Mouse (Mus musculus): ENCODE measurements at regions not wholly inside any gene's neighbourhood (a gene's known extent, or its start where the extent isn't known, plus 50 kb on each side); places are given as distances from the start of the nearest gene placed in this dataset.

DNA sequence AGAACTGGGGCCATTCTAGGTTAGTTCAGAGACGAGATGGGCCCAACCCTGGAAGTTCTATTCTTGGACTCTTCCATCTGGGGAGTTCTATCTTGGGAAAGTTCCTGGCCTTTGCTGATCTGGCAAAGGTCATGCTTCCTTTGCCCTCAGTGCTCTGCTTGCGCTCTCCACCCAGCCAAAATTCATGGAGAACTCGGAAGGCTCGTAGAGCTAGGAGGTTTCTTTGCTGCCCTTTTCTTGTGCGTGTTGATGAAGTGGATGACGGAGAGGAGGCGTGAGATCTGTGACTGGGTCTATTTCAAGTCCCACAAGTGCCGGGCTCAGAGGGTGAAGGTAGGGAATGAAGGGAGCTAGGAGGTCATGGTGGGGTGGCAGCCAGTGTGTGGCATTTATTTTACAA, 282.4 kb downstream of the Kcnrg start:
- no peak for DNase-seq (ENCODE audit: low spot score in 2 of 2)

DNA sequence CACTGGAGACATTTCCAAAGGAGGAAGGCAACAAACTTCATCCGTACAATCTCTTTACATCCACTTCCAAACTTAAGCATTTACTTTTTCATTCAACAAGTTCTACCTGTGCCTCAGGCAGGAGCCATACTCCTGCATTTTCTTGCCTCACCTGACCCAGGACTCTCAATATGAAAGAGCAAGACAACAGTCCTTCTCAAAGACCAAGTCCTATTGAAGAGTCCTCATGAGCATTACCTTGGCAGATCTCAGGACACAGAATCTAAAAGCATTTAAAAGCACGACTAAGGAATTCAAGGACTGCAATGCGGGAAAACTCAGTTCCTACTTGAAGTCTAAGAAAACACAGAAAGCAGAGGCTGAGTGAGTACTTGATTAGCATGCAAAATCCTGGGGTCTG, 286.5 kb downstream of the Kcnrg start:
- DNase-seq (ENCODE audit: low spot score in 2 of 2), result no peak

- no peak for DNase-seq (ENCODE audit: low spot score in 2 of 2)
These were observed 289.6 kb downstream of the Kcnrg start for GRCm38 (mm10) chr14:61896879-61897278.

GRCm38 (mm10) chr14:61898664-61899063, 291.4 kb downstream of the Kcnrg start:
- DNase-seq (ENCODE audit: low spot score in 2 of 2), result no peak

DNA sequence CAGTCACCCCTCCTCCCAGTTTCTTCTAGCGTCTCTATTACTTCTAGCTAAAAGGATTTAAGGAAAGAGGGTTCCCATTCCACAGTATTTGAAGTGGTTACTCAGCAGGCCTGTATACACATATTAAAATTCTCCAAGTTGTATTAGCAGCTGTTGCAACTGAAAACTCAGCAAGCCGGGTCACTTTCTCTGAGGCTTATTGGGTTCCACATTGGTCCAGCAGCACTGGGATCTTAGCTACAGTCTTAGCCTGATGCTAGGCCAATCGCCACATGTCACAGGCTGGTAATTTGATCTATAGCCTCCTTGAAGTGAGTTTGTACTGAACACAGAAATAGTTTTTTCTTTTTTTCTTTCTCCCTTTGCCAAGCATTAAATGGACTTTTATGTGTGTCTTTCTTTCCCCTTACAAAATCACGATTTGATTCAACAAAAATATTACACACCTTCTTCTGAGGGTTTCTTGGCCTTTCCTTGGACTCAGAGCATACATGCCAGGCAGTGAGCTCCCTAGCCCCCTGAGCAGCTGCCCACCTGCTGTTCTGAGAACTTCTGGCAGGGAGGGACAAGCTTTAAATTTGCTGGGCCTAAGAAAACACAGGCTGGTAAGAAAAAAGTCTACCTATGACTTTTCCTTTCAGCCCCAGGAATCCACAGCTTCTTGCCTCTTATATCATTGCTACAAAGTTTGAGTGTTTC, 297.3 kb downstream of the Kcnrg start:
- DNase-seq (ENCODE audit: low spot score in 2 of 2), result no peak

GRCm38 (mm10) chr14:61918113-61918512, 310.9 kb downstream of the Kcnrg start:
- DNase-seq (ENCODE audit: low spot score in 2 of 2), result no peak

- DNase-seq (ENCODE audit: low spot score in 2 of 2), result no peak
These were observed 324.6 kb downstream of the Kcnrg start for GRCm38 (mm10) chr14:61931811-61932210.

DNA sequence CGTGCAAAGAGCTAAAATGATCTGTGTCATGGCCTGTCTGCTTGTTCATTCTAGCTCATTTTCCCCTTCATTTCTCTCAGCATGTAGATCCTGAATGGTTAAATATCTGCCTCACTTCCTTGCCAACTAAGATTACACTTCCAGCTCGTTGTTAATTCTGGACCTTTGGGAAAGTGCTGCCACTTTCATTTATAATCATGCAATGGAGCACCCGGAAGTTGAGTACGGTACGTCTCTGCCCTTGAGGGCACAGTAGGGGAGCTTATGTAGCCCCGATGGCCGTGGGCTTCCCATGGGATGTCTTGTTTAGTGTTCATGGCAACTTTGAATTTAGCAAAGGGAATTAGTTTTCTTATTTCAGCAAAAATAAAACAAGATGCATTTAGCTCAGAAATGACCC, 334.4 kb downstream of the Kcnrg start:
- no peak for DNase-seq (ENCODE audit: low spot score in 2 of 2)

DNA sequence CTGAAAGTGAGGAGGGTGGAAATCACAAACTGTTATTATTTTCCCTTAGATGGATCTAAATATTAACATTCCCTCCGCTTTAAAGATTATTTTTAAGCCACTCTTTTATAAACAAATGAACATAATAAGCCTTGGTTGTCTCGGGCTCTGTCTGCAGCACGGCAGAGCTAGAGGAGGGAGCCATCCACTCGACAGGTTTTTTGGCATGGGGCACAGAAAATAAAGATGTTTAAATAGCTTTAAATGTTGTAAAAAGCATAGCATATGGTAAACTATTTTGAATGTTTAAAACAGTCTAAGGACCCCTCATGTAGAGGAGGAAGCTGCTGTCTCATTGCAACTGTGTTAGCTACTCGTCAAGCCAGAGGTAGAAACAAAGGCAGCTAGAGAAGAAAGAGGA, 338.4 kb downstream of the Kcnrg start:
- DNase-seq (ENCODE audit: low spot score in 2 of 2), result no peak

DNA sequence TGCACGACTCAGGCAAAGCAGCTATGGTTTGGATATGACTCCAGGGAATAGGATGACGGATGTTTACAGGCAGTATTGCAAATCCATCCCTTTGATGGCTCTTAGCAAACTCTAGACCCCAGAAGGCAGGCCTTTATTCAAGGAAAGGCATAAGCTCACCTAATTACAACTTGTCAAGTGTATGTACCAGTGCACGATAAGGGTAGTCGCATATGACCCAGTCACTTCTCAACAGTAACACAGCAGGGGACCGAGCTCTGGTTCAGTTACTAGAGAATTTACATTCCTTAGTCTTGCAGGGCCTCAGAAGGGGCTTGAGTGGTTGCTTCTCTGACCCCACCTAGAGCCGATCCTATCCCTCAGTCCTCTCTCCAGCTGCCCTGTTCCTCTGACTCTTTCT, 342.2 kb downstream of the Kcnrg start:
- no peak for DNase-seq (ENCODE audit: low spot score in 2 of 2)

DNA sequence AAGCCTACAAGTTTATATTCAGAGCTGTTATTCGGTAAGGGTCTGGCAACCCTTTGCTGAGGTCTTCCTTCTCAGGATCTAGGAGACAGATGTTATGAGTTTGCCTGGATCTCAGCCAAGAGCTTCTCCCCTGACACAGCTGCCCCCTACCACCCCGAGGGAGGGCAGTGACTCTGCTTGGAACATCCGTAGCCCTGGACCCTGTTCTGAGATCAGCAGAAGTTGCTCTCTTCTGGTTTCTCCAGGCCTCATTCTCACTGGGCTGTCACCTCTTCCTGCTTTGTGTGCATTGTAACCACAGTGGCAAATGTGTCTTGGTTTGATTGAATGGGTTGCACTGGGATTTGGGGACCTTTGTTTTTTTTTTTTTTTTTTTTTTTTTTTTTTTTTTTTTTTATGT, 342.4 kb upstream of the Rnaseh2b start:
- DNase-seq (ENCODE audit: low spot score in 2 of 2), result no peak

- no peak for DNase-seq (ENCODE audit: low spot score in 2 of 2)
These were observed 339.4 kb upstream of the Rnaseh2b start for GRCm38 (mm10) chr14:61953029-61953428.

DNA sequence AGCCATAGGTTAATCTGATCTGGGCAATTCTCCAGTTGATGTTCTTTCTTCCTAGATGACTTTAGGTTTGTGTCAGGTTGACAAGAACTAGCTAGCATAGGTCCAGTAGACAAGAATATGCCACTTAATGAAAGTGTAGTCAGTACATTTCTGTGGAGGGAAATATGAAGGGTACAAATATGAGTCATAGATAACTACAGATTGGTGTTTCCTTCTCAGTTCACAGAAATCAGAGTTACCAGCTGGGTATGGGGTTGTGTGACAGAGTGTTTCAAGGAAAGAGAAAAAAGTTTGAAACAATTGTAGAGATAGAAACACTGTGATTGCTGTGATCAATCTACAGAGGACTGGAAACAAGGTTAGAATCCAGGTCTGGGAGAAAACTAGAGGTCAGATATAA, 337.0 kb upstream of the Rnaseh2b start:
- no peak for DNase-seq (ENCODE audit: low spot score in 2 of 2)

DNA sequence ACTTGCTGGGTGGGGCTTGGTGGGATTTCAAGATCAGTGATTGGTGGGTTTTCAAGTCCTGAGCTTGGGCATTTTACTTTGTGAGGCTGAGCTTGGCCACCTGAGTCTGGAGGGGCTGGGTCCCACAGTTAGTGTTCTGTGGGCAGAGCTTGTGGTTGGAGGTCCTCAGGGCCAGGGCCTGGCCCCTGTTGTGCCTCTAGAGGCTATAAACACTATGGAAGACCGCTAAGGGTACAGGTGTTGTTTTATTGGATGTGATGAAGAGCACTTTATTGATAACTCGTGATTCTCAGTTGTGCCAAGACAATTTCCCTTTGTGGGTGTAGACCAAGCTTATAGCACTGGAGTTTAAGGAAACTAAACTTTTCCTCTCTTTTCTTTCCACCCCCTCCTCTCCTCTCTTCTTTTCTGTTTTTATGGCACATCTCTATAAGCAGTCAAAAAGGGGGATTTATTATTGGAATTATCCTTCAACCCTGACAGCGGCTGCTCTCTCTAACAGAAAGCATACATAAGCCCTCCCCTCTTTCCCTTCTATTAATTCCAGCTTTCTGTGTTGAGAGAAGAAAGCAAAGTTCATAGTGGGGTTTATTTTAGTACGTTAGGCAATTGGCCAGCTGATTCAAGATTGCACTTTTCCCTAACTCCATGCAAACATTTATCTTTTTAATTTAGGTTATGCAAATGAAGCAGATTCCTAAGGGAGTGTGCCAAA, 332.0 kb upstream of the Rnaseh2b start:
- no peak for DNase-seq (ENCODE audit: low spot score in 2 of 2)

GRCm38 (mm10) chr14:61968467-61968866, 323.9 kb upstream of the Rnaseh2b start:
- DNase-seq (ENCODE audit: low spot score in 2 of 2), result no peak

- DNase-seq (ENCODE audit: low spot score in 2 of 2), result no peak
These were observed 323.3 kb upstream of the Rnaseh2b start for GRCm38 (mm10) chr14:61968957-61969535.

DNA sequence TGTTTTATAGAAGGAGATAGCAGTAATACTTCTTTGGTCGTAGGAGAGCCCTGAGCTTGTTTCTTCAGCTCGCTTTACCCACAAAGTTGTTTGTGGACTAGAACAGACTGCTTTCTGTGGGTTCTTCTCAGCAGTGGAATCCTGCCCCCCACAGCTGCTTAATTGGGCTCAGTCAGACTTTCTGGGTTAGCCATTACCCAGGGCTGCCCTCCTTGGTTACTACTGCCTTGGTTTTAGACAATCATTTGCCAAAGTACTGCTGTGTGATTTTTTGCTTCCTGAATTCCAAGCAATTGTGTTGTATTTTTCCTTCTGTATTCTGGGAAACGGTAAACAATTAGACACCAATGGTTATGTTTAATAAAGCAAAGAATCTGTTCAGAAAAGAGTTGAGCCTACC, 321.8 kb upstream of the Rnaseh2b start:
- DNase-seq (ENCODE audit: low spot score in 2 of 2), result no peak

- DNase-seq (ENCODE audit: low spot score in 2 of 2), result no peak
These were observed 321.0 kb upstream of the Rnaseh2b start for GRCm38 (mm10) chr14:61971100-61972088.

GRCm38 (mm10) chr14:61975301-61975732, 317.1 kb upstream of the Rnaseh2b start:
- DNase-seq (ENCODE audit: low spot score in 2 of 2), result no peak

DNA sequence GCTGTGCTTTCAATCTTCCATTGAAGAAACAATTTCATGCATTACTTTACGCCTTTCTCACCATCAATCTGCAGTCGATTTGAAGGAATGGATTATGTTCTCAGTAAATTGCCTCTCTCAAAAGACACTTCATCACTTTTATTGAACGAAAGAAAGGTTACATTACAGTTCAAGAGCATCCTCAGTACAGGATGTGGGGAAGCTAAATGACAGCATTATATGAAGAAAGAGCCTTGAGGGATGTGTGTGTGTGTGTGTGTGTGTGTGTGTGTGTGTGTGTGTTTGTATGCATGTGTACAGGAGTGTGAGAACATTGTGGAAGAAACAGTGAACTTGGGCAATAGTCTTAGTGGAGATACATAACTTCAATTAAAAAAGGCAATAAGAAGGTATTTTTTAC, 311.8 kb upstream of the Rnaseh2b start:
- no peak for DNase-seq (ENCODE audit: low spot score in 2 of 2)

DNA sequence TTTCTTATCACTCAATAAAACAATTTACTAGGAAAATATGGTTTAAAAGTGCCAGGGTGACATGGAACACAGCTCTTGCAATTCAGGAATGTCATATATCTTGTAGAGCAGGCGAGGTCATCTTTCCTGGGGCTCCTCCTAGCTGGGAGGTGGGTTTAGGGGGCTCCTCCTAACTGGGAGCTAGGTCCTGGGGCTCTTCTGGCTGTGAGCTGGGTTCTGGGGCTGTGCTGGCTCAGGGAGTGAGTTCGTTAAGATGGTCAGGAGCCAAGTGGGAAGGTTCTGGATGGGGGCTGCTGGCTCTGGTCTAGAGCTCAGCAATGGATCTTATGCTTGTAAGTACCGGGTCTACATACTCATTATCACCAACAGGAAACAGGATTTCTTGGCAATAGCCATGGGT, 306.8 kb upstream of the Rnaseh2b start:
- DNase-seq (ENCODE audit: low spot score in 2 of 2), result no peak

All from adrenal gland, adult 18-20 months (tissue).